Mouse (Mus musculus) ES-Bruce4 (cell line): ENCODE results near the gene Slc31a1. TPM values are rescaled to one million over a fixed set of nuclear protein-coding genes. Genes with fewer than 3 reads are reported as not detected.

Source experiments
- H3K27ac ChIP-seq: 2 replicates; pipeline ENCODE4 v1.5.1; 2012; ENCODE audit warnings: low read length, inconsistent platforms; ENCODE audit not compliant: insufficient read depth
- H3K27me3 ChIP-seq: 2 replicates; pipeline ENCODE4 v1.6.1; 2012; ENCODE audit warnings: mild to moderate bottlenecking, low read length, inconsistent platforms; ENCODE audit not compliant: control insufficient read depth, poor library complexity, insufficient read depth, severe bottlenecking
- H3K36me3 ChIP-seq: 2 replicates; pipeline ENCODE4 v1.6.1; 2012; ENCODE audit warnings: inconsistent platforms, mild to moderate bottlenecking, low read length, moderate library complexity; ENCODE audit not compliant: control insufficient read depth, poor library complexity, insufficient read depth, severe bottlenecking
- H3K4me1 ChIP-seq: one replicate; pipeline ENCODE4 v1.8.1; 2011; ENCODE audit warnings: low read length; ENCODE audit not compliant: control insufficient read depth, insufficient read depth
- H3K4me3 ChIP-seq: 2 replicates; pipeline ENCODE4 v1.5.1; 2011; ENCODE audit warnings: low read depth, mild to moderate bottlenecking, low read length
- H3K9ac ChIP-seq: 2 replicates; pipeline ENCODE4 v1.6.1; 2012; ENCODE audit warnings: low read depth, mild to moderate bottlenecking, inconsistent platforms; ENCODE audit not compliant: poor library complexity, severe bottlenecking
- H3K9me3 ChIP-seq: replicated peaks from 2 replicates; pipeline ENCODE4 v1.6.1; 2012; ENCODE audit warnings: mild to moderate bottlenecking, low read length, inconsistent platforms; ENCODE audit not compliant: control insufficient read depth, poor library complexity, insufficient read depth, severe bottlenecking
- CTCF ChIP-seq: IDR thresholded peaks from one replicate; pipeline ENCODE4 v1.8.1; 2011; ENCODE audit warnings: low read depth, low read length
- EP300 ChIP-seq: IDR thresholded peaks from 2 replicates; pipeline ENCODE4 v1.6.1; 2011; ENCODE audit warnings: low read depth, low read length; ENCODE audit not compliant: insufficient read depth
- POLR2A ChIP-seq: IDR thresholded peaks from one replicate; pipeline ENCODE4 v1.8.1; 2011; ENCODE audit warnings: low read length; ENCODE audit not compliant: insufficient read depth
- polyA plus RNA-seq: library from polyadenylated mRNA; stranded (reverse); fragments of >200 nt; gene quantifications from 2 replicates; pipeline ENCODE4 v1.2.4, GENCODE M21; 2011; ENCODE audit warnings: low read depth; ENCODE audit not compliant: missing spikeins, insufficient read depth, insufficient read length

Gene Slc31a1
- polyA plus RNA-seq, 1 experiment: 56.8 TPM

- H3K4me1 ChIP-seq: no peaks in the 10 kb centered on the region
- TF ChIP-seq POLR2A (no peak), EP300 (no peak), CTCF (no peak)
- no peak overlapping the region for H3K27ac ChIP-seq
- H3K4me3 ChIP-seq: no peak overlapping the region
- no peaks in the 10 kb centered on the region for H3K27me3 ChIP-seq
- no peaks in the 10 kb centered on the region for H3K9me3 ChIP-seq
- peaks cover 6% of the 10 kb centered on the region for H3K36me3 ChIP-seq
- H3K9ac ChIP-seq: no peak overlapping the region
Observed at GRCm38 (mm10) chr4:62322684-62323083, 37.8 kb upstream of the Slc31a1 start.

GRCm38 (mm10) chr4:62326111-62326510 is 34.4 kb upstream of the Slc31a1 start:
- Histone ChIP-seq H3K9me3 (no peaks in the 10 kb centered on the region), H3K9ac (no peak overlapping the region), H3K36me3 (peaks cover 7% of the 10 kb centered on the region), H3K27me3 (no peaks in the 10 kb centered on the region), H3K4me1 (no peaks in the 10 kb centered on the region), H3K27ac (no peak overlapping the region), H3K4me3 (no peak overlapping the region)
- TF ChIP-seq CTCF (no peak), POLR2A (no peak), EP300 (no peak)

- peaks cover 5% of the 10 kb centered on the region; the same call in 1 of the 2 replicates for H3K36me3 ChIP-seq
Observed at GRCm38 (mm10) chr4:62328941-62329660, 31.4 kb upstream of the Slc31a1 start.

GRCm38 (mm10) chr4:62331977-62332376 is 28.6 kb upstream of the Slc31a1 start:
- Histone ChIP-seq H3K4me3 (no peak overlapping the region), H3K4me1 (no peaks in the 10 kb centered on the region), H3K9me3 (no peaks in the 10 kb centered on the region), H3K36me3 (peaks cover 5% of the 10 kb centered on the region; the same call in 1 of the 2 replicates), H3K27ac (no peak overlapping the region), H3K9ac (no peak overlapping the region), H3K27me3 (no peaks in the 10 kb centered on the region)
- TF ChIP-seq POLR2A (no peak), EP300 (no peak), CTCF (no peak)

More at GRCm38 (mm10) chr4:62328941-62329660, 31.4 kb upstream of the Slc31a1 start:
- Histone ChIP-seq H3K4me3 (no peak overlapping the region), H3K27ac (no peak overlapping the region), H3K9ac (no peak overlapping the region), H3K9me3 (no peaks in the 10 kb centered on the region), H3K4me1 (no peaks in the 10 kb centered on the region), H3K27me3 (no peaks in the 10 kb centered on the region)
- TF ChIP-seq POLR2A: no peak
- no peak for TF ChIP-seq CTCF
- no peak for TF ChIP-seq EP300

- no peak overlapping the region for H3K4me3 ChIP-seq
- no peaks in the 10 kb centered on the region; the same call in 1 of the 2 replicates for H3K36me3 ChIP-seq
- H3K27me3 ChIP-seq: no peaks in the 10 kb centered on the region
- H3K27ac ChIP-seq: no peak overlapping the region
- H3K4me1 ChIP-seq: no peaks in the 10 kb centered on the region
- TF ChIP-seq POLR2A (no peak), CTCF (no peak), EP300 (no peak)
- H3K9ac ChIP-seq: no peak overlapping the region
- no peaks in the 10 kb centered on the region for H3K9me3 ChIP-seq
Observed at GRCm38 (mm10) chr4:62338536-62338935, 22.0 kb upstream of the Slc31a1 start.

GRCm38 (mm10) chr4:62344000-62344399 is 16.5 kb upstream of the Slc31a1 start:
- Histone ChIP-seq H3K4me1 (no peaks in the 10 kb centered on the region), H3K9ac (no peak overlapping the region), H3K4me3 (no peak overlapping the region), H3K9me3 (no peaks in the 10 kb centered on the region), H3K27me3 (no peaks in the 10 kb centered on the region), H3K27ac (no peak overlapping the region), H3K36me3 (no peaks in the 10 kb centered on the region; the same call in 1 of the 2 replicates)
- TF ChIP-seq POLR2A: no peak
- TF ChIP-seq EP300: no peak
- TF ChIP-seq CTCF: no peak
